Comparison of ENCODE assay signal across 9 mouse cellular contexts in genomic region chr15:80219211-80219610, GRCm38 (mm10). TPM values are rescaled to one million over a fixed set of nuclear protein-coding genes. Genes with fewer than 3 reads are reported as not detected.
DNase-seq lines count a peak whose midpoint lies in the region; ATAC-seq lines count a peak whose summit lies in the region.
"Had no signal": no experiment of that assay in that cellular context is flagged by ENCODE, and none has a peak within 500 bp of the region (broad histone marks: within the 10 kb centered on the region; RNA-seq: fewer than 3 reads in every experiment).

No protein-coding gene starts in this region.

- no peaks in the 10 kb centered on the region for H3K9me3 ChIP-seq in hindbrain, embryonic 11.5 days (ENCODE audit: control insufficient read depth, low read length)
- H3K9me3 ChIP-seq in hindbrain, embryonic 14.5 days (ENCODE audit: control insufficient read depth, low read length) = no peaks in the 10 kb centered on the region
- H3K9me3 ChIP-seq in midbrain, embryonic 10.5 days (replicated peaks) = no peaks in the 10 kb centered on the region

- H3K4me3 ChIP-seq in hindbrain, embryonic 11.5 days (ENCODE audit: low read depth, low read length) = no peak overlapping the region
- H3K4me3 ChIP-seq in hindbrain, embryonic 14.5 days (replicated peaks; ENCODE audit: low read length) = no peak overlapping the region
- H3K4me3 ChIP-seq in midbrain, embryonic 10.5 days = no peak overlapping the region

- H3K36me3 ChIP-seq in hindbrain, embryonic 11.5 days (ENCODE audit: control insufficient read depth, insufficient read depth, low read length) = no peaks in the 10 kb centered on the region
- peaks cover 11% of the 10 kb centered on the region for H3K36me3 ChIP-seq in hindbrain, embryonic 14.5 days (replicated peaks; ENCODE audit: control insufficient read depth, insufficient read depth)
- no peaks in the 10 kb centered on the region for H3K36me3 ChIP-seq in midbrain, embryonic 10.5 days

- peak; percentile 25 for DNase-seq in hindbrain, embryonic 11.5 days (ENCODE audit: low spot score)
- DNase-seq in hindbrain, embryonic 14.5 days (ENCODE audit: low spot score) = no peak
- peak; percentile 54 for DNase-seq in adrenal gland, postnatal 14 days
- peak; percentile 96 for DNase-seq in induced T-regulatory cell, adult 2 months (ENCODE audit: low read depth)
- DNase-seq in midbrain, embryonic 10.5 days (ENCODE audit: low spot score) = peak; percentile 21
- peak; percentile 77 for DNase-seq in thymus, postnatal 14 days
- DNase-seq in frontal cortex, postnatal 25 days (ENCODE audit: low spot score in 2 of 2) = no peak
- no peak for DNase-seq in right cerebral cortex, adult 18-20 months

- WGBS in hindbrain, embryonic 11.5 days = 46% methylated on average over 14 of the region's 14 CpGs
- 59% methylated on average over 14 of the region's 14 CpGs for WGBS in hindbrain, embryonic 14.5 days
- 58% methylated on average over 14 of the region's 14 CpGs for WGBS in midbrain, embryonic 10.5 days

- H3K27me3 ChIP-seq in hindbrain, embryonic 11.5 days (ENCODE audit: control insufficient read depth, insufficient read depth, low read length) = no peaks in the 10 kb centered on the region
- H3K27me3 ChIP-seq in hindbrain, embryonic 14.5 days (ENCODE audit: control insufficient read depth, insufficient read depth, low read length) = no peaks in the 10 kb centered on the region
- no peaks in the 10 kb centered on the region for H3K27me3 ChIP-seq in midbrain, embryonic 10.5 days (ENCODE audit: low read depth, poor library complexity, severe bottlenecking)

- no peak overlapping the region for H3K4me2 ChIP-seq in hindbrain, embryonic 11.5 days (replicated peaks; ENCODE audit: low read depth, low read length)
- H3K4me2 ChIP-seq in hindbrain, embryonic 14.5 days (replicated peaks) = no peak overlapping the region

- no peak for ATAC-seq in hindbrain, embryonic 11.5 days (ENCODE audit: low FRiP score)
- no peak for ATAC-seq in hindbrain, embryonic 14.5 days (ENCODE audit: low FRiP score)

- H3K27ac ChIP-seq in hindbrain, embryonic 11.5 days (ENCODE audit: low read depth, low read length) = no peak overlapping the region
- H3K27ac ChIP-seq in hindbrain, embryonic 14.5 days = no peak overlapping the region
- peak overlapping the region; percentile 58 for H3K27ac ChIP-seq in midbrain, embryonic 10.5 days (replicated peaks)

- no peaks in the 10 kb centered on the region for H3K4me1 ChIP-seq in hindbrain, embryonic 11.5 days (replicated peaks; ENCODE audit: control insufficient read depth, insufficient read depth, low read length)
- H3K4me1 ChIP-seq in hindbrain, embryonic 14.5 days (replicated peaks; ENCODE audit: control insufficient read depth, insufficient read depth, low read length) = no peaks in the 10 kb centered on the region
- peaks cover 15% of the 10 kb centered on the region for H3K4me1 ChIP-seq in midbrain, embryonic 10.5 days

- H3K9ac ChIP-seq in hindbrain, embryonic 11.5 days (ENCODE audit: low read depth, low read length) = 0 out of 2 replicates have a peak overlapping the region, but pooled peaks have one; percentile 11
- no peak overlapping the region for H3K9ac ChIP-seq in hindbrain, embryonic 14.5 days

RNA-seq across cellular contexts. Expression of gene Mief1, which starts 14.6 kb away (rescaled TPM):
- 38.5 and 39.1 TPM in 2 replicates for polyA plus RNA-seq in hindbrain, embryonic 11.5 days (2014; fragmentation: Nextera tagmentation; extraction: Ambion mirVana)
- polyA plus RNA-seq in hindbrain, embryonic 14.5 days (2014; fragmentation: Nextera tagmentation; extraction: Ambion mirVana) = 36.4 and 38.6 TPM in 2 replicates
- 42.3 and 48.6 TPM in 2 replicates for total RNA-seq in adrenal gland, postnatal 14 days (2021)
- 39.7 and 45.1 TPM in 2 replicates for polyA plus RNA-seq in midbrain, embryonic 10.5 days (2016; fragmentation: Nextera tagmentation; extraction: Ambion mirVana)

RNA-seq across cellular contexts. Expression of gene AC140267.1, which starts 16.4 kb away (rescaled TPM):
- polyA plus RNA-seq in hindbrain, embryonic 11.5 days (2014; fragmentation: Nextera tagmentation; extraction: Ambion mirVana) = not detected in 2 replicates
- not detected in 2 replicates for polyA plus RNA-seq in hindbrain, embryonic 14.5 days (2014; fragmentation: Nextera tagmentation; extraction: Ambion mirVana)
- total RNA-seq in adrenal gland, postnatal 14 days (2021) = 7.2 and 15.4 TPM in 2 replicates
- 5.0 and 6.8 TPM in 2 replicates for polyA plus RNA-seq in midbrain, embryonic 10.5 days (2016; fragmentation: Nextera tagmentation; extraction: Ambion mirVana)
- polyA plus RNA-seq: stomach, embryonic 14.5 days had no signal

RNA-seq across cellular contexts. Expression of gene Atf4, which starts 35.8 kb away (rescaled TPM):
- 140 and 145 TPM in 2 replicates for polyA plus RNA-seq in hindbrain, embryonic 11.5 days (2014; fragmentation: Nextera tagmentation; extraction: Ambion mirVana)
- polyA plus RNA-seq in hindbrain, embryonic 14.5 days (2014; fragmentation: Nextera tagmentation; extraction: Ambion mirVana) = 102 and 115 TPM in 2 replicates
- 195 TPM in 2 replicates for total RNA-seq in adrenal gland, postnatal 14 days (2021)
- polyA plus RNA-seq in midbrain, embryonic 10.5 days (2016; fragmentation: Nextera tagmentation; extraction: Ambion mirVana) = 114 and 118 TPM in 2 replicates

RNA-seq across cellular contexts. Expression of gene Rps19bp1, which starts 44.9 kb away (rescaled TPM):
- 68.0 and 71.4 TPM in 2 replicates for polyA plus RNA-seq in hindbrain, embryonic 11.5 days (2014; fragmentation: Nextera tagmentation; extraction: Ambion mirVana)
- 75.0 and 83.7 TPM in 2 replicates for polyA plus RNA-seq in hindbrain, embryonic 14.5 days (2014; fragmentation: Nextera tagmentation; extraction: Ambion mirVana)
- 34.7 and 35.1 TPM in 2 replicates for total RNA-seq in adrenal gland, postnatal 14 days (2021)
- 61.7 and 69.7 TPM in 2 replicates for polyA plus RNA-seq in midbrain, embryonic 10.5 days (2016; fragmentation: Nextera tagmentation; extraction: Ambion mirVana)

RNA-seq across cellular contexts. Expression of gene Mgat3, which starts 45.7 kb away (rescaled TPM):
- polyA plus RNA-seq in hindbrain, embryonic 11.5 days (2014; fragmentation: Nextera tagmentation; extraction: Ambion mirVana) = 9.6 and 9.8 TPM in 2 replicates
- polyA plus RNA-seq in hindbrain, embryonic 14.5 days (2014; fragmentation: Nextera tagmentation; extraction: Ambion mirVana) = 22.3 and 24.5 TPM in 2 replicates
- 6.6 and 7.6 TPM in 2 replicates for total RNA-seq in adrenal gland, postnatal 14 days (2021)
- 5.9 and 7.8 TPM in 2 replicates for polyA plus RNA-seq in midbrain, embryonic 10.5 days (2016; fragmentation: Nextera tagmentation; extraction: Ambion mirVana)

Comparison
In these comparisons a context has a peak if more than half of its experiments do, and no peak if none do; other contexts are left out.
1. DNase-seq: peak in hindbrain, embryonic 11.5 days (single experiment), adrenal gland, postnatal 14 days (single experiment), induced T-regulatory cell, adult 2 months (single experiment), midbrain, embryonic 10.5 days (single experiment) and thymus, postnatal 14 days (single experiment); none in hindbrain, embryonic 14.5 days (single experiment), frontal cortex, postnatal 25 days (0 of 2) and right cerebral cortex, adult 18-20 months (single experiment).